Mouse (Mus musculus) C2C12 (cell line): ENCODE results near the gene Nfia.

ENCODE experiments used
- CEBPB ChIP-seq: IDR thresholded peaks from one replicate; pipeline ENCODE4 v1.6.1; 2011; ENCODE audit warnings: low read depth, mild to moderate bottlenecking, control low read depth, moderate library complexity
- CTCF ChIP-seq: IDR thresholded peaks from one replicate; pipeline ENCODE4 v1.5.1; 2011; ENCODE audit not compliant: control insufficient read depth, insufficient read depth, insufficient read length
- MYOD1 ChIP-seq: IDR thresholded peaks from one replicate; pipeline ENCODE4 v1.6.1; 2011; ENCODE audit warnings: low read depth; ENCODE audit not compliant: control insufficient read depth, insufficient read length
- USF1 ChIP-seq: IDR thresholded peaks from one replicate; pipeline ENCODE4 v1.6.1; 2011; ENCODE audit warnings: low read depth, mild to moderate bottlenecking, control low read depth, moderate library complexity

- no peak for TF ChIP-seq USF1
- TF ChIP-seq CTCF = no peak
- TF ChIP-seq CEBPB = no peak
- no peak for TF ChIP-seq MYOD1
Observed at GRCm38 (mm10) chr4:97912560-97912959, 140.0 kb downstream of the Nfia start.
